9 mouse cellular contexts compared by ENCODE assay signal in genomic region chr5:146846489-146846888, GRCm38 (mm10). TPM values are rescaled to one million over a fixed set of nuclear protein-coding genes. Genes with fewer than 3 reads are reported as not detected.
DNase-seq lines count a peak whose midpoint lies in the region; ATAC-seq and TF ChIP-seq lines count a peak whose summit lies in the region.
"Had no signal": no experiment of that assay in that cellular context is flagged by ENCODE, and none has a peak within 500 bp of the region (broad histone marks: within the 10 kb centered on the region; RNA-seq: fewer than 3 reads in every experiment).

No protein-coding gene starts in this region.

- H3K9ac ChIP-seq in embryonic facial prominence, embryonic 14.5 days (ENCODE audit: low read depth, low read length): no peak overlapping the region
- no peak overlapping the region for H3K9ac ChIP-seq in kidney, embryonic 14.5 days (ENCODE audit: low read depth, low read length)
- H3K9ac ChIP-seq: liver, embryonic 15.5 days had no signal

- H3K27ac ChIP-seq in embryonic facial prominence, embryonic 14.5 days (replicated peaks; ENCODE audit: low read depth, low read length): no peak overlapping the region
- peak overlapping the region; percentile 61; the same call in 1 of the 2 replicates for H3K27ac ChIP-seq in kidney, embryonic 14.5 days (ENCODE audit: low read depth, low read length)
- H3K27ac ChIP-seq: liver, embryonic 15.5 days had no signal

- 23% methylated on average over 2 of the region's 2 CpGs for WGBS in embryonic facial prominence, embryonic 14.5 days
- 21% methylated on average over 2 of the region's 2 CpGs for WGBS in kidney, embryonic 14.5 days

- no peak for ATAC-seq in embryonic facial prominence, embryonic 14.5 days (ENCODE audit: low read depth)
- ATAC-seq in kidney, embryonic 14.5 days (ENCODE audit: low FRiP score, low TSS enrichment): no peak
- ATAC-seq in megakaryocyte progenitor cell, adult 5-6 weeks (replicated peaks; ENCODE audit: poor library complexity): no peak
- ATAC-seq in megakaryocyte, adult 5-6 weeks (ENCODE audit: poor library complexity, severe bottlenecking): no peak

- peak; percentile 54 for DNase-seq in kidney, adult 9 months
- DNase-seq in kidney, postnatal 25 days: no peak
- peak; percentile 81 for DNase-seq in embryonic facial prominence, embryonic 14.5 days (ENCODE audit: low spot score)
- no peak for DNase-seq in left cerebral cortex, adult 18-20 months (ENCODE audit: low spot score in 2 of 2)

- H3K9me3 ChIP-seq in embryonic facial prominence, embryonic 14.5 days (ENCODE audit: control insufficient read depth, low read length): no peaks in the 10 kb centered on the region
- H3K9me3 ChIP-seq in kidney, embryonic 14.5 days (ENCODE audit: control insufficient read depth, low read length): no peaks in the 10 kb centered on the region
- H3K9me3 ChIP-seq: liver, embryonic 15.5 days had no signal

- H3ac ChIP-seq in myocyte (ENCODE audit: control insufficient read depth, insufficient read length): no peak overlapping the region

- peak overlapping the region; percentile 66; the same call in 1 of the 2 replicates for H3K4me3 ChIP-seq in embryonic facial prominence, embryonic 14.5 days (ENCODE audit: low read depth, low read length)
- peak overlapping the region; percentile 79; the same call in 1 of the 2 replicates for H3K4me3 ChIP-seq in kidney, embryonic 14.5 days (ENCODE audit: low read length)
- H3K4me3 ChIP-seq in myocyte: no peak overlapping the region

- no peaks in the 10 kb centered on the region for H3K79me2 ChIP-seq in myocyte (ENCODE audit: control insufficient read depth, insufficient read depth)

- H3K4me2 ChIP-seq in embryonic facial prominence, embryonic 14.5 days (ENCODE audit: low read depth, low read length): peak overlapping the region; percentile 98
- peak overlapping the region; percentile 91 for H3K4me2 ChIP-seq in kidney, embryonic 14.5 days (replicated peaks; ENCODE audit: low read depth, low read length)
- H3K4me2 ChIP-seq in myocyte (ENCODE audit: low read depth): peak overlapping the region; percentile 93

- H3K27me3 ChIP-seq in embryonic facial prominence, embryonic 14.5 days (replicated peaks; ENCODE audit: control insufficient read depth, insufficient read depth, low read length): no peaks in the 10 kb centered on the region
- no peaks in the 10 kb centered on the region for H3K27me3 ChIP-seq in kidney, embryonic 14.5 days (ENCODE audit: control insufficient read depth, insufficient read depth, low read length)
- no peaks in the 10 kb centered on the region for H3K27me3 ChIP-seq in myocyte (ENCODE audit: control insufficient read depth, insufficient read depth, insufficient read length)

- H3K4me1 ChIP-seq in embryonic facial prominence, embryonic 14.5 days (ENCODE audit: control insufficient read depth, insufficient read depth, low read length): peaks cover 7% of the 10 kb centered on the region
- peaks cover 14% of the 10 kb centered on the region; the same call in 1 of the 2 replicates for H3K4me1 ChIP-seq in kidney, embryonic 14.5 days (ENCODE audit: control insufficient read depth, insufficient read depth, low read length)

- no peaks in the 10 kb centered on the region for H3K36me3 ChIP-seq in embryonic facial prominence, embryonic 14.5 days (ENCODE audit: control insufficient read depth, insufficient read depth, low read length)
- H3K36me3 ChIP-seq in kidney, embryonic 14.5 days (ENCODE audit: control insufficient read depth, insufficient read depth, low read length): no peaks in the 10 kb centered on the region
- H3K36me3 ChIP-seq in myocyte (ENCODE audit: control insufficient read depth, insufficient read depth): no peaks in the 10 kb centered on the region
- H3K36me3 ChIP-seq: liver, embryonic 15.5 days had no signal

- TF ChIP-seq POLR2A in myocyte (IDR thresholded peaks at IDR 0.05; ENCODE audit: insufficient read length, low read depth): no peak

TF ChIP-seq in myocyte, 11 proteins besides CTCF, POLR2A, EP300 and RAD21:
- no peak for TF ChIP-seq TCF3 (IDR thresholded peaks at IDR 0.05; ENCODE audit: insufficient read length, low read depth)
- TF ChIP-seq USF1 (IDR thresholded peaks at IDR 0.05; ENCODE audit: low read depth): no peak
- TF ChIP-seq TCF12 (IDR thresholded peaks at IDR 0.05; ENCODE audit: insufficient read depth, poor library complexity, severe bottlenecking): no peak
- TF ChIP-seq REST (IDR thresholded peaks at IDR 0.05; ENCODE audit: insufficient read depth, insufficient read length): no peak
- no peak for TF ChIP-seq SRF (IDR thresholded peaks at IDR 0.05; ENCODE audit: control insufficient read depth, insufficient read length, low read depth)
- no peak for TF ChIP-seq POLR2AphosphoS2 (IDR thresholded peaks at IDR 0.05; ENCODE audit: insufficient read length, low read depth)
- no peak for TF ChIP-seq MYOG (IDR thresholded peaks at IDR 0.05; ENCODE audit: control insufficient read depth in 1 of 3, insufficient read depth in 1 of 3, insufficient read length in 2 of 3, low read depth in 2 of 3)
- no peak for TF ChIP-seq E2F4 (IDR thresholded peaks at IDR 0.05; ENCODE audit: insufficient read depth)
- no peak for TF ChIP-seq MYOD1 (IDR thresholded peaks at IDR 0.05; ENCODE audit: control insufficient read depth in 1 of 3, insufficient read length in 2 of 3, low read depth in 2 of 3)
- TF ChIP-seq MAX (IDR thresholded peaks at IDR 0.05; ENCODE audit: low read depth): no peak
- TF ChIP-seq CEBPB (IDR thresholded peaks at IDR 0.05; ENCODE audit: insufficient read depth, poor library complexity, severe bottlenecking): no peak

RNA-seq across cellular contexts. Expression of gene Rasl11a, which starts 1.6 kb away (rescaled TPM):
- polyA plus RNA-seq in embryonic facial prominence, embryonic 14.5 days (2014; fragmentation: Nextera tagmentation; extraction: Ambion mirVana): 8.5 and 9.5 TPM in 2 replicates
- 53.0 and 58.0 TPM in 2 replicates for polyA plus RNA-seq in kidney, embryonic 14.5 days (2014; fragmentation: Nextera tagmentation; extraction: Ambion mirVana)
- polyA plus RNA-seq in myocyte (2012; fragmentation: generic; extraction: Trizol): 1.3 TPM
- 0.47 TPM in 1 of 2 replicates, not detected in the other for total RNA-seq in megakaryocyte progenitor cell, adult 5-6 weeks (2015)
- total RNA-seq in megakaryocyte progenitor cell, adult 5-6 weeks (2017): not detected in 2 replicates
- total RNA-seq in megakaryocyte, adult 5-6 weeks (2015): not detected in 2 replicates
- not detected in 2 replicates for total RNA-seq in megakaryocyte, adult 5-6 weeks (2017)
- total RNA-seq in left cerebral cortex, adult 18-20 months (2021): 10 to 100 TPM; 10.8 to 11.6 TPM

RNA-seq across cellular contexts. Expression of gene Rpl21, which starts 13.8 kb away (rescaled TPM):
- polyA plus RNA-seq in embryonic facial prominence, embryonic 14.5 days (2014; fragmentation: Nextera tagmentation; extraction: Ambion mirVana): 666 and 723 TPM in 2 replicates
- 689 and 848 TPM in 2 replicates for polyA plus RNA-seq in kidney, embryonic 14.5 days (2014; fragmentation: Nextera tagmentation; extraction: Ambion mirVana)
- 519 TPM for polyA plus RNA-seq in myocyte (2012; fragmentation: generic; extraction: Trizol)
- total RNA-seq in megakaryocyte progenitor cell, adult 5-6 weeks (2015): 2,785 and 2,819 TPM in 2 replicates
- 2,136 and 2,277 TPM in 2 replicates for total RNA-seq in megakaryocyte progenitor cell, adult 5-6 weeks (2017)
- total RNA-seq in megakaryocyte, adult 5-6 weeks (2015): 1,886 and 1,948 TPM in 2 replicates
- 1,623 and 1,719 TPM in 2 replicates for total RNA-seq in megakaryocyte, adult 5-6 weeks (2017)
- total RNA-seq in left cerebral cortex, adult 18-20 months (2021): 100 to 1,000 TPM; 178 to 190 TPM

RNA-seq across cellular contexts. Expression of gene Usp12, which starts 51.7 kb away (rescaled TPM):
- 14.0 and 14.2 TPM in 2 replicates for polyA plus RNA-seq in embryonic facial prominence, embryonic 14.5 days (2014; fragmentation: Nextera tagmentation; extraction: Ambion mirVana)
- polyA plus RNA-seq in kidney, embryonic 14.5 days (2014; fragmentation: Nextera tagmentation; extraction: Ambion mirVana): 11.0 and 14.4 TPM in 2 replicates
- polyA plus RNA-seq in myocyte (2012; fragmentation: generic; extraction: Trizol): 11.9 TPM
- total RNA-seq in megakaryocyte progenitor cell, adult 5-6 weeks (2015): 14.2 and 16.4 TPM in 2 replicates
- 35.3 and 50.1 TPM in 2 replicates for total RNA-seq in megakaryocyte progenitor cell, adult 5-6 weeks (2017)
- 36.8 and 41.3 TPM in 2 replicates for total RNA-seq in megakaryocyte, adult 5-6 weeks (2015)
- total RNA-seq in megakaryocyte, adult 5-6 weeks (2017): 50.9 and 55.8 TPM in 2 replicates
- total RNA-seq in left cerebral cortex, adult 18-20 months (2021): 10 to 100 TPM; 56.6 to 61.1 TPM

Comparison
In these comparisons a context has a peak if more than half of its experiments do, and no peak if none do; other contexts are left out.
1. DNase-seq: peak in kidney, adult 9 months (single experiment) and embryonic facial prominence, embryonic 14.5 days (single experiment); none in kidney, postnatal 25 days (0 of 2) and left cerebral cortex, adult 18-20 months (0 of 2).
2. RNA of gene Rasl11a, which starts 1.6 kb away (total RNA-seq): 10.8 to 11.6 TPM in left cerebral cortex, adult 18-20 months; 0.47 TPM in megakaryocyte progenitor cell, adult 5-6 weeks and not detected in megakaryocyte, adult 5-6 weeks; every median in the first group is over 4 times any median in the second.
3. RNA of gene Rpl21, which starts 13.8 kb away (total RNA-seq): 2,136 to 2,819 TPM in megakaryocyte progenitor cell, adult 5-6 weeks and 1,623 to 1,948 TPM in megakaryocyte, adult 5-6 weeks; 178 to 190 TPM in left cerebral cortex, adult 18-20 months; every median in the first group is over 4 times any median in the second.
4. Peak in every context shown above with its lines, with median percentiles within 50 percentile points of each other: H3K4me2 ChIP-seq.